Mouse (Mus musculus) liver, embryonic 13.5 days (tissue): ENCODE results near the gene Rnf39. TPM values are rescaled to one million over a fixed set of nuclear protein-coding genes. Genes with fewer than 3 reads are reported as not detected.

Experiments
- ATAC-seq: fragments of 200-750 bp; cut with Nextera tagmentation; 2 replicates; pipeline ENCODE4 v1.8.0; 2017; ENCODE audit warnings: low read depth, mild to moderate bottlenecking, moderate number of reproducible peaks, moderate library complexity
- DNase-seq: peaks from one replicate; pipeline ENCODE4 v3.0.0; 2022
- H3K27ac ChIP-seq: fragments of 300-500 bp; sonication (generic); 2 replicates; pipeline ENCODE4 v1.5.1; 2015; ENCODE audit warnings: moderate library complexity, mild to moderate bottlenecking, inconsistent platforms
- H3K27me3 ChIP-seq: fragments of 300-500 bp; sonication (generic); 2 replicates; pipeline ENCODE4 v1.6.1; 2015; ENCODE audit warnings: mild to moderate bottlenecking, inconsistent platforms
- H3K36me3 ChIP-seq: fragments of 300-500 bp; sonication (generic); 2 replicates; pipeline ENCODE4 v1.6.1; 2015; ENCODE audit warnings: mild to moderate bottlenecking, inconsistent platforms
- H3K4me1 ChIP-seq: fragments of 300-500 bp; sonication (generic); replicated peaks from 2 replicates; pipeline ENCODE4 v1.6.1; 2015; ENCODE audit warnings: inconsistent platforms
- H3K4me2 ChIP-seq: fragments of 300-500 bp; sonication (generic); 2 replicates; pipeline ENCODE4 v1.6.1; 2015; ENCODE audit warnings: inconsistent platforms, mild to moderate bottlenecking, moderate library complexity
- H3K4me3 ChIP-seq: fragments of 300-500 bp; sonication (generic); replicated peaks from 2 replicates; pipeline ENCODE4 v1.5.1; 2015; ENCODE audit warnings: mild to moderate bottlenecking, inconsistent platforms
- H3K9ac ChIP-seq: fragments of 300-500 bp; sonication (generic); 2 replicates; pipeline ENCODE4 v1.6.1; 2015; ENCODE audit warnings: mild to moderate bottlenecking, inconsistent platforms
- H3K9me3 ChIP-seq: fragments of 300-500 bp; sonication (generic); replicated peaks from 2 replicates; pipeline ENCODE4 v1.6.1; 2016; ENCODE audit warnings: inconsistent platforms
- WGBS: fragments of 180-500 bp; shearing (Covaris S2); methylation state at CpG from one replicate; pipeline ENCODE4 v1.1.7; 2015; ENCODE audit not compliant: insufficient replicate concordance; 5-methylcytosine and 5-hydroxymethylcytosine counted together
- polyA plus RNA-seq: library from polyadenylated mRNA; unstranded; fragments of >200 nt; fragmentation: Nextera tagmentation; extraction: Ambion mirVana; gene quantifications from 2 replicates; pipeline ENCODE4 v1.2.1, GENCODE M21; 2015

The Rnf39 gene
- polyA plus RNA-seq = not detected in 2 replicates

GRCm38 (mm10) chr17:36942791-36943471 lies at the start of gene Rnf39:
Rnf39 (plus strand) TSS chr17:36942918.
- Histone ChIP-seq H3K27ac (no peak within 1 kb of the TSS), H3K9ac (no peak within 1 kb of the TSS), H3K36me3 (no peaks in the 10 kb centered on the region), H3K4me2 (peak within 1 kb of the TSS; percentile 55), H3K27me3 (peaks cover 90% of the 10 kb centered on the region), H3K9me3 (no peaks in the 10 kb centered on the region), H3K4me1 (0 out of 2 replicates have a peak, but pooled peaks cover 12% of the 10 kb centered on the region), H3K4me3 (peak within 1 kb of the TSS; percentile 33)
- DNase-seq = no peak
- ATAC-seq = no peak; the same call in 1 of the 2 replicates
- WGBS = 3% methylated on average over 59 of the region's 59 CpGs

- H3K9me3 ChIP-seq = no peaks in the 10 kb centered on the region
- DNase-seq (no peak), ATAC-seq (no peak)
- peaks cover 50% of the 10 kb centered on the region for H3K27me3 ChIP-seq
- H3K27ac ChIP-seq = no peak overlapping the region
- H3K4me1 ChIP-seq = no peaks in the 10 kb centered on the region
- no peaks in the 10 kb centered on the region for H3K36me3 ChIP-seq
- H3K4me3 ChIP-seq = no peak overlapping the region
- 13% methylated on average over 5 of the region's 5 CpGs for WGBS
- no peak overlapping the region for H3K4me2 ChIP-seq
- H3K9ac ChIP-seq = no peak overlapping the region
Measured at GRCm38 (mm10) chr17:36893387-36893786, 49.3 kb upstream of the Rnf39 start.

- Histone ChIP-seq H3K4me3 (no peak overlapping the region), H3K9ac (no peak overlapping the region), H3K36me3 (no peaks in the 10 kb centered on the region), H3K4me2 (no peak overlapping the region), H3K27me3 (peaks cover 41% of the 10 kb centered on the region), H3K4me1 (no peaks in the 10 kb centered on the region), H3K27ac (no peak overlapping the region), H3K9me3 (no peaks in the 10 kb centered on the region)
- no peak for ATAC-seq
- 83% methylated on average over 1 of the region's 1 CpGs for WGBS
- DNase-seq = peak; percentile 35
Measured at GRCm38 (mm10) chr17:36896583-36896982, 46.1 kb upstream of the Rnf39 start.

- no peaks in the 10 kb centered on the region for H3K36me3 ChIP-seq
- peaks cover 38% of the 10 kb centered on the region for H3K27me3 ChIP-seq
- no peak for ATAC-seq
- no peak overlapping the region for H3K27ac ChIP-seq
- H3K9ac ChIP-seq = no peak overlapping the region
- H3K4me3 ChIP-seq = no peak overlapping the region
- no peak for DNase-seq
- H3K4me1 ChIP-seq = no peaks in the 10 kb centered on the region
- H3K9me3 ChIP-seq = no peaks in the 10 kb centered on the region
- H3K4me2 ChIP-seq = no peak overlapping the region
Measured at GRCm38 (mm10) chr17:36897065-36897464, 45.7 kb upstream of the Rnf39 start.

- peaks cover 38% of the 10 kb centered on the region for H3K27me3 ChIP-seq
- ATAC-seq = no peak
- H3K27ac ChIP-seq = no peak within 1 kb of the TSS
Measured at GRCm38 (mm10) chr17:36897552-36898205, 45.0 kb upstream of the Rnf39 start, which contains the start of gene Trim31. Trim31 (plus strand) TSS chr17:36898118.

GRCm38 (mm10) chr17:36899376-36899775 lies 43.3 kb upstream of the Rnf39 start:
- no peak for ATAC-seq
- Histone ChIP-seq H3K4me1 (no peaks in the 10 kb centered on the region), H3K4me2 (no peak overlapping the region), H3K27me3 (peaks cover 36% of the 10 kb centered on the region), H3K36me3 (no peaks in the 10 kb centered on the region), H3K27ac (no peak overlapping the region), H3K4me3 (no peak overlapping the region), H3K9ac (no peak overlapping the region), H3K9me3 (no peaks in the 10 kb centered on the region)
- 45% methylated on average over 4 of the region's 4 CpGs for WGBS
- DNase-seq = no peak

More at GRCm38 (mm10) chr17:36897552-36898205, 45.0 kb upstream of the Rnf39 start, which contains the start of gene Trim31:
- Histone ChIP-seq H3K4me3 (no peak within 1 kb of the TSS), H3K36me3 (no peaks in the 10 kb centered on the region), H3K4me2 (no peak within 1 kb of the TSS), H3K4me1 (no peaks in the 10 kb centered on the region), H3K9me3 (no peaks in the 10 kb centered on the region), H3K9ac (no peak within 1 kb of the TSS)
- 47% methylated on average over 6 of the region's 6 CpGs for WGBS
- DNase-seq = no peak

GRCm38 (mm10) chr17:36900001-36900400 lies 42.7 kb upstream of the Rnf39 start:
- H3K4me3 ChIP-seq = no peak overlapping the region
- WGBS = 65% methylated on average over 5 of the region's 5 CpGs
- H3K9ac ChIP-seq = no peak overlapping the region
- H3K4me1 ChIP-seq = no peaks in the 10 kb centered on the region
- H3K4me2 ChIP-seq = no peak overlapping the region
- H3K27ac ChIP-seq = no peak overlapping the region
- peaks cover 31% of the 10 kb centered on the region for H3K27me3 ChIP-seq
- no peak for DNase-seq
- H3K36me3 ChIP-seq = no peaks in the 10 kb centered on the region
- no peaks in the 10 kb centered on the region for H3K9me3 ChIP-seq
- no peak for ATAC-seq

GRCm38 (mm10) chr17:36900691-36901090 lies 42.0 kb upstream of the Rnf39 start:
- Histone ChIP-seq H3K4me2 (no peak overlapping the region), H3K27me3 (peaks cover 30% of the 10 kb centered on the region; the same call in 1 of the 2 replicates), H3K4me3 (no peak overlapping the region), H3K9ac (no peak overlapping the region), H3K4me1 (no peaks in the 10 kb centered on the region), H3K27ac (no peak overlapping the region), H3K9me3 (no peaks in the 10 kb centered on the region), H3K36me3 (no peaks in the 10 kb centered on the region)
- no peak for ATAC-seq
- 34% methylated on average over 1 of the region's 1 CpGs for WGBS
- DNase-seq = no peak

- no peaks in the 10 kb centered on the region for H3K4me1 ChIP-seq
- H3K27me3 ChIP-seq = peaks cover 23% of the 10 kb centered on the region; the same call in 1 of the 2 replicates
- no peak overlapping the region for H3K27ac ChIP-seq
- DNase-seq (no peak), ATAC-seq (no peak)
- no peaks in the 10 kb centered on the region for H3K9me3 ChIP-seq
- no peak overlapping the region for H3K9ac ChIP-seq
- no peak overlapping the region for H3K4me2 ChIP-seq
- no peak overlapping the region for H3K4me3 ChIP-seq
- no peaks in the 10 kb centered on the region for H3K36me3 ChIP-seq
- 38% methylated on average over 3 of the region's 3 CpGs for WGBS
Measured at GRCm38 (mm10) chr17:36903651-36904050, 39.1 kb upstream of the Rnf39 start.

- Histone ChIP-seq H3K9ac (no peak overlapping the region), H3K4me1 (no peaks in the 10 kb centered on the region), H3K27ac (no peak overlapping the region), H3K9me3 (no peaks in the 10 kb centered on the region), H3K4me2 (no peak overlapping the region), H3K27me3 (peaks cover 20% of the 10 kb centered on the region; the same call in 1 of the 2 replicates), H3K36me3 (no peaks in the 10 kb centered on the region), H3K4me3 (no peak overlapping the region)
- no peak for ATAC-seq
- 41% methylated on average over 1 of the region's 1 CpGs for whole genome bisulfite sequencing
- DNase-seq = no peak
Measured at GRCm38 (mm10) chr17:36908235-36908634, 34.5 kb upstream of the Rnf39 start.

- no peaks in the 10 kb centered on the region for H3K36me3 ChIP-seq
- H3K27ac ChIP-seq = no peak overlapping the region
- H3K4me3 ChIP-seq = no peak overlapping the region
- no peak for ATAC-seq
- no peak for DNase-seq
- H3K4me2 ChIP-seq = no peak overlapping the region
- peaks cover 20% of the 10 kb centered on the region; the same call in 1 of the 2 replicates for H3K27me3 ChIP-seq
- WGBS = 47% methylated on average over 4 of the region's 4 CpGs
- no peaks in the 10 kb centered on the region for H3K9me3 ChIP-seq
- H3K9ac ChIP-seq = no peak overlapping the region
- no peaks in the 10 kb centered on the region for H3K4me1 ChIP-seq
Measured at GRCm38 (mm10) chr17:36909802-36910201, 32.9 kb upstream of the Rnf39 start.
